Mouse (Mus musculus): ENCODE results near the gene Clk1. TPM values are rescaled to one million over a fixed set of nuclear protein-coding genes. Genes with fewer than 3 reads are reported as not detected.

Clk1 gene
- polyA plus RNA-seq, 1 experiment, result 204 TPM

DNA sequence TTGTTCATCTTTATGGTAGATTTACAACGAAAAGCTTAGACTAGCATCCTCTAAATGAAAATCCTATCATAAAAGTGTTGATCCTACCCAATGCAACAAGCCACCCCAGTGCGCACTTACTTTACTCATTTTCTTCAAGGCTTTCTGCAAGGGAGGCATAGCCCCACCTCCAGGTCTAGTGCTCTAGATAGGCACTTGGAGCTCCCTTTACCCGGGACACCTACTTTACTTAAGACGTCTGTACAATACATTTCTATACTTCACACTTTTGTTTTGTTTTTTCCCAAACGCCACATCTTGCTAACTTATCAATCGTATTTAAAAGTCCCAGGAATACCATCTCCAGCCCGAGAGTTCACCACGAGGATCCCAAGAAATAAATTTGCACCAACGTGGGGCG is 20.8 kb upstream of the Clk1 start:
- DNase-seq (ENCODE audit: low read depth), result no peak

DNA sequence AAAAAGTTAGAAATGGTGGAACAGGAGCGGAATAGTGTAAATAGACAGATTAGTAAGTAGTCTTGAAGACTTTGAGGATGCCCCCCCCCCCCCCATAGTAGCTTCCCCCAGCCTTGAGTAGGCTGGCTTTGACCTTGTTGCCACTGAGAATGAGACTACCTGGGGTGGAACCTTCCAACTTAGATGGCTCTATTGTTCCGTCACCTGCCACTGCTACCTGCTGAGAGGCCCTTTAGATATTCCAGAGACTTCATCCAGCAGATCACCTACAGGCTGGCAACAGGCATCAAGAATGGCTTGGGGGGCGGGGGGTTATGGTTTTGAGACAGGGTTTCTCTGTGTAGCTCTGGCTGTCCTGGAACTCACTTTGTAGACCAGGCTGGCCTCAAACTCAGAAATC is 685 bp upstream of the Clk1 start:
- no peak for DNase-seq (ENCODE audit: low read depth)
- no peak for TF ChIP-seq POLR2A (IDR thresholded peaks at IDR 0.05; ENCODE audit: borderline replicate concordance, extremely low read depth, insufficient read depth, insufficient read length, poor library complexity, severe bottlenecking)
- TF ChIP-seq CTCF (IDR thresholded peaks at IDR 0.05; ENCODE audit: borderline replicate concordance, extremely low read depth, insufficient read depth, insufficient read length), result no peak

More for the DNA sequence above, 20.8 kb upstream of the Clk1 start:
- TF ChIP-seq POLR2A (IDR thresholded peaks at IDR 0.05; ENCODE audit: borderline replicate concordance, extremely low read depth, insufficient read depth, insufficient read length, poor library complexity, severe bottlenecking) (no peak), CTCF (IDR thresholded peaks at IDR 0.05; ENCODE audit: borderline replicate concordance, extremely low read depth, insufficient read depth, insufficient read length) (no peak)

DNA sequence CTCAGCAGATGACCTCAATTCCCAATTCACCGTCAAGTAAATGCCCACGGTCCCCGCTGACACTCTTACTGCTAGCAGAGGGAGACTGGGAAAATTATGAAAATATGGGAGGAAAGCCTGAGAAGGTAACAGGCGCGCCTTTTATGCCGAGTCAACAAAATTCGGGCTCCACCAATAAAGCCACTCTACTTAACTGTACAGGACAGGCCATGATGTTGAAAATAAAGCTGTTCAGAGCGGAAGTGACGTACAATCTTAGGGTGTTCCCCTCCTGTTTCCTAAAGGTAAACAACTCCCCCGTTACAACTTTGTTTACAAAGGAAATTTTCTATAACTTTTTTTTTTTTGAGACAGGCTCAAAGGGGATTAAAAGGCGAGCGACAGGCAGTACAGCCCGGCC is 987 bp downstream of the Clk1 start:
- no peak for TF ChIP-seq POLR2A (IDR thresholded peaks at IDR 0.05; ENCODE audit: borderline replicate concordance, extremely low read depth, insufficient read depth, insufficient read length, poor library complexity, severe bottlenecking)
- no peak for TF ChIP-seq CTCF (IDR thresholded peaks at IDR 0.05; ENCODE audit: borderline replicate concordance, extremely low read depth, insufficient read depth, insufficient read length)
- peak; percentile 88 for DNase-seq (ENCODE audit: low read depth)

DNA sequence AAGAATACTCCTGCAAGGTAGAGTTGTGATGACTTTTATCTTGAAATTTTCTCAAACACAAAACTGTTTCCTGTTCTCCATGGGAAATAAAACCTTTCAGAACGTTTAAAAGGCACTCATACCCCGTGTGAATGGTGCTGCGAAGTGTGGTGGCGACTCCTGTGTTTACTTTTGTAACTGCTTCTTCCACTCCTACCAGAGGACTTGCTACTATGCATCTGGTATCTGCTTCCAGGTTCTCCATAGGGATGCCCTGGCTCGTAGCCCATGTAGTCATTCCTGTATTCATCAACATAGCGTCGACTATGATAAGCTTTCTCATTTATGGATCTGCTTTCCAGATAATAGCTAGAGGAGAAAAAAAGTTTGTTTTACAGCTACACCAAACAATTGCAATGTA is 2.9 kb downstream of the Clk1 start:
- TF ChIP-seq CTCF (IDR thresholded peaks at IDR 0.05; ENCODE audit: borderline replicate concordance, extremely low read depth, insufficient read depth, insufficient read length) (no peak), POLR2A (IDR thresholded peaks at IDR 0.05; ENCODE audit: borderline replicate concordance, extremely low read depth, insufficient read depth, insufficient read length, poor library complexity, severe bottlenecking) (no peak)
- DNase-seq (ENCODE audit: low read depth), result no peak

DNA sequence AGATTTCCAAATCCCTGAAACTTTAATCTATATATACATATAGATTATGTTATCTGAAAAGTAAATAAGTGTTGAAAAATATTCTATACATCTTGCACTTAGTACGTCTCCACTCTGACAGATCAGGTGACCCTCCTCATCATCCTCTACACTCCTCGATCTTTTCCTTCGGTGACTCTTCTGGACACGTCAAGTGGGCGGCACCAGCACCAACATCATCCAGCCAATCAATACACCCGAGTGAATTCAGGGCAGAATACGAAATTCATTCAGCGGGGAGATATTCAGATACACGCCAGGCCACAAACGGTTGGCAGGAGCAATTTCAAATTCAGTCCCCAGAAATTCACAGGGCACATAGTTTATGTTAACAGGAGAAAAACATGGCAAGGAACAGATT is 3.8 kb downstream of the Clk1 start:
- TF ChIP-seq CTCF (IDR thresholded peaks at IDR 0.05; ENCODE audit: borderline replicate concordance, extremely low read depth, insufficient read depth, insufficient read length), result no peak
- no peak for TF ChIP-seq POLR2A (IDR thresholded peaks at IDR 0.05; ENCODE audit: borderline replicate concordance, extremely low read depth, insufficient read depth, insufficient read length, poor library complexity, severe bottlenecking)
- no peak for DNase-seq (ENCODE audit: low read depth)

DNA sequence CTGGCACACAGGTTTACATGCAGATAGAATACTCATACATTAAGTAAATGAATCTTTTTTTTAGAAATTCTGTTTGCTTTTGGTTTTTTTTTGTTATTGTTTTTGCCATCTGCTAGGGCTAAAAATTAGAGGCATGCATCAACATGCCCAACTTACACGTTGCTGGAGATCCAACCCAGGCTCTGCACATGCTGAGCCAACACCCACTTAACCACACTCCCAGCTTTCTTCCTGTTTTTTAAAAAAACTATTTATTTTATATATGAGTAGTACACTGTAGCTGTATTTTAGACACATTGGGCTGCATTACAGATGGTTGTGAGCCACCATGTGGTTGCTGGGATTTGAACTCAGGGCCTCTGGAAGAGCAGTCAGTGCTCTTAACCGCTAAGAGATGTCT is 7.8 kb downstream of the Clk1 start:
- no peak for DNase-seq (ENCODE audit: low read depth)
- no peak for TF ChIP-seq CTCF (IDR thresholded peaks at IDR 0.05; ENCODE audit: borderline replicate concordance, extremely low read depth, insufficient read depth, insufficient read length)
- TF ChIP-seq POLR2A (IDR thresholded peaks at IDR 0.05; ENCODE audit: borderline replicate concordance, extremely low read depth, insufficient read depth, insufficient read length, poor library complexity, severe bottlenecking), result no peak

DNA sequence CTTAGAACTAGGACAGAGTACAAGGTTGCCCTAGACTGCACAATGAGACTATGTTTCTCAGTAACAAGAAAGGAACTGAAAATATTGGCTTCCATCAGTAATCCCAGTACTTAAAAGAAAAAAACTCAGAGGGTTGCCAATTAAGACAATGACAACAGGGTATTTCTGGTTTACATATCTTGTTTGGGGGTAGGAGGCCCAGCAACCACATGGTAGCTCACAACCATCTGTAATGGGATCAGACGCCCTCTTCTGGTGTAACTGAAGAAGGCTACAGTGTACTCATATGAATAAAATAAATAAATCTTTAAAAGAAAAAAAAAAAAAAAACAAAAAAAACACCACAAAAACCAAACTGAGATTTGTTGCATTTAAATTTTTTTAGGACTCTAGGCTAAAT is 8.4 kb downstream of the Clk1 start:
- TF ChIP-seq CTCF (IDR thresholded peaks at IDR 0.05; ENCODE audit: borderline replicate concordance, extremely low read depth, insufficient read depth, insufficient read length), result peak; percentile 15; the same call in 1 of the 2 replicates
- TF ChIP-seq POLR2A (IDR thresholded peaks at IDR 0.05; ENCODE audit: borderline replicate concordance, extremely low read depth, insufficient read depth, insufficient read length, poor library complexity, severe bottlenecking), result no peak

DNA sequence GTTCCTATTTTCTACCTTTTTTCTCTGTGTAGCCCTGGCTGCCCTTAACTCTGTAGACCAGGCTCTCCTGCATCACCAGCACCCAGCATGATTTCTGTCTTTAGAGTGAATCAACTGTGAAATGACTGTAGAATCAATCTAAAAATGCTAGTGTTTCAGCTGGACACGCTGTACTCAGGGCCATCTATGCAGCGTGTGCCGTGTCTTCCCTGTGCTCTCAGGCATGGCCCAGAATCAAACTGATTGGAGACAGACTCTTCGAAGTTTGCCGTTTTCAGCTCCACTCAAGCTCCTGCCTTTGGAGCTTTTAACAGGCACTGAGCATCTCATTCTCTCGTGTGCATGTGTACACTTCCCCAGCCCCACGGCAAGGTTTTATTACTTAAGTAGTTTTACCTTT is 13.1 kb downstream of the Clk1 start:
- TF ChIP-seq POLR2A (IDR thresholded peaks at IDR 0.05; ENCODE audit: borderline replicate concordance, extremely low read depth, insufficient read depth, insufficient read length, poor library complexity, severe bottlenecking) (no peak), CTCF (IDR thresholded peaks at IDR 0.05; ENCODE audit: borderline replicate concordance, extremely low read depth, insufficient read depth, insufficient read length) (no peak)
- DNase-seq (ENCODE audit: low read depth), result no peak

More for the DNA sequence above, 8.4 kb downstream of the Clk1 start:
- DNase-seq (ENCODE audit: low read depth), result no peak

DNA sequence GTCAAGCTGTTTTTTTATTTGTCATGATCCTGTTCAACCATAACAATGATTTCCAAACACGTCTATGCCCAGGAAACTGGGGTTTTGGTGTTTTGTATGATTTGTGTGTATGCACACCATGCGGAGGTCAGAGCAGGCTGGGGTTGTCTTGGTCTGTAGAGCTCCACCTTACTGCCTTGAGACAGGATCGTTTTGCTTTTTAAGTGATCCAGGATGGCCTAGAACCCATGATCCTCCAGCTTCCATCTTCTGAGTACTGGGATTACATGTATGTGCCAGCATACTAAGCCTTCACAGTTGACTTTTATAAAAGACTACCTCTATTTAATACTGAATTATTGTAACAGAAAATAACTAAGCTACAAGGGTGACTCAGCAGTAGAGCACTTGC is 13.7 kb downstream of the Clk1 start:
- DNase-seq (ENCODE audit: low read depth), result no peak
- TF ChIP-seq CTCF (IDR thresholded peaks at IDR 0.05; ENCODE audit: borderline replicate concordance, extremely low read depth, insufficient read depth, insufficient read length), result no peak
- no peak for TF ChIP-seq POLR2A (IDR thresholded peaks at IDR 0.05; ENCODE audit: borderline replicate concordance, extremely low read depth, insufficient read depth, insufficient read length, poor library complexity, severe bottlenecking)

DNA sequence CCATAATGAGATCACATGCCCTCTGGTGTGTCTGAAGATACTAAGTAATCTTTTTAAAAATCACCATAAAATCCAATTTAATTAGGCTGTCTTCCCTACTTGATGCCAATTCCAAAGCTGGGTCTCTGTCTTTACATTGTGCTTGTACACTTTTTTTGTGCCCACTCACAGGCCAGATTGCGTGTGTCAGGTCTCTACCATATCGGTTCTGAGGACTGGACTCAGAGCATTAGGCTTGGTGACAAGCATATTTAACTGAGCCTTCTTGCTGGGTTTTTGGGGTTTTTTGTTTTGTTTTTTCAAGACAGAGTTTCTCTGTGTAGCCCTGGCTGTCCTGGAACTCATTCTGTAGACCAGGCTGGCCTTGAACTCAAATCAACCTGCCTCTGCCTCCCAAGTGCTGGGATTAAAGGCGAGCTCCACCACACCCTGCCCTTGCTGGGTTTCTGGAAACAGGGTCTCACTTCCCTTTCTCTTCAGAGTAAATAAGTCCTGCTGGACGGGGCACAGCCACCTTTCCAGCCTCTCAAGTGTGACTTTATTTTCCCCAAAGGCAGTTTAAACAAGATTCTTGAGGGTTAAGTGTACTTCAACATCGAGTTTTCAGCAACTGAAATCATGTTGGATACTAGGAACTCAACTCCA is 14.2 kb downstream of the Clk1 start:
- TF ChIP-seq POLR2A (IDR thresholded peaks at IDR 0.05; ENCODE audit: borderline replicate concordance, extremely low read depth, insufficient read depth, insufficient read length, poor library complexity, severe bottlenecking) (no peak), CTCF (IDR thresholded peaks at IDR 0.05; ENCODE audit: borderline replicate concordance, extremely low read depth, insufficient read depth, insufficient read length) (no peak)

DNA sequence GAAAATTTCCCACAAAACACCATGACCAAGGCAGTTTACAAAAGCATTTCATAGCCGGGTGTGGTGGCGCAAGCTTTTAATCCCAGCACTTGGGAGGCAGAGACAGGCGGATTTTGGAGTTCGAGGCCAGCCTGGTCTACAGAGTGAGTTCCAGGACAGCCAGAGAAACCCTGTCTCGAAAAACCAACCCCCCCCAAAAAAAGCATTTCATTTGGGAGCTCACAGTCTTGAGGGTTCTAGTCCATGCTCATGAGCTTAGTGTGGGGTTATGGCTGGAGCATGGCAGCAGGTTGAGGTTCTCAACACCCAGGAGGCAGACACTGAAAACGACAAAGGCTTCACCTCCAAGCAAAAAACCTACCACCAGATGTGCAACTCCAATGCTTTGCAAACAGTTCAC is 15.7 kb downstream of the Clk1 start:
- DNase-seq (ENCODE audit: low read depth), result no peak

More for the DNA sequence above, 14.2 kb downstream of the Clk1 start:
- DNase-seq (ENCODE audit: low read depth), result no peak

DNA sequence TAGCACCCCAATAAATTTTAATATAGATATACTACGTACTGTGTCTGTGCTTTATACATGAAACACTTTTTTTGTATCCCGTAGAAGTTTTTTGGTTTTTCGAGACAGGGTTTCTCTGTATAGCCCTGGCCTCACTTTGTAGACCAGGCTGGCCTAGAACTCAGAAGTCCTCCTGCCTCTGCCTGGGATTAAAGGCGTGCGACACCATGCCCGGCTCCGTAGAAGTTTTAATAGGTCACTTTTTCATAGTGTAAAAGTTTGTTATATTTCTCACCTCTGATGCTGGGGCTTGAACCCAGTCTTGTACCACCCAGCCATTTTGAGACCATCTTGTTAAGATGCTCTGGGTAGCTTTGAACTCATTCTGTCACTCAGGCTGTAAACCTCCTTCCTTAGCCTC is 16.5 kb downstream of the Clk1 start:
- DNase-seq (ENCODE audit: low read depth), result no peak
- TF ChIP-seq POLR2A (IDR thresholded peaks at IDR 0.05; ENCODE audit: borderline replicate concordance, extremely low read depth, insufficient read depth, insufficient read length, poor library complexity, severe bottlenecking), result no peak
- TF ChIP-seq CTCF (IDR thresholded peaks at IDR 0.05; ENCODE audit: borderline replicate concordance, extremely low read depth, insufficient read depth, insufficient read length), result no peak

More for the DNA sequence above, 15.7 kb downstream of the Clk1 start:
- TF ChIP-seq POLR2A (IDR thresholded peaks at IDR 0.05; ENCODE audit: borderline replicate concordance, extremely low read depth, insufficient read depth, insufficient read length, poor library complexity, severe bottlenecking), result no peak
- no peak for TF ChIP-seq CTCF (IDR thresholded peaks at IDR 0.05; ENCODE audit: borderline replicate concordance, extremely low read depth, insufficient read depth, insufficient read length)

Data from brain, embryonic 14.5 days (tissue).